ENCODE assay signal across 21 mouse cellular contexts in genomic region chr6:85276571-85276970, GRCm38 (mm10). TPM values are rescaled to one million over a fixed set of nuclear protein-coding genes. Genes with fewer than 3 reads are reported as not detected.
DNase-seq lines count a peak whose midpoint lies in the region; ATAC-seq lines count a peak whose summit lies in the region.
"Had no signal": no experiment of that assay in that cellular context is flagged by ENCODE, and none has a peak within 500 bp of the region (broad histone marks: within the 10 kb centered on the region; RNA-seq: fewer than 3 reads in every experiment).

No protein-coding gene starts in this region.

- peaks cover 6% of the 10 kb centered on the region; the same call in 1 of the 2 replicates for H3K4me1 ChIP-seq in kidney, embryonic 15.5 days
- H3K4me1 ChIP-seq: liver, embryonic 13.5 days; lung, embryonic 15.5 days had no signal

- no peaks in the 10 kb centered on the region for H3K9me3 ChIP-seq in kidney, embryonic 15.5 days (replicated peaks)
- H3K9me3 ChIP-seq: heart, embryonic 13.5 days; limb, embryonic 12.5 days; liver, embryonic 13.5 days; lung, embryonic 15.5 days had no signal

- no peaks in the 10 kb centered on the region for H3K27me3 ChIP-seq in kidney, embryonic 15.5 days
- H3K27me3 ChIP-seq: heart, embryonic 13.5 days; limb, embryonic 12.5 days; liver, embryonic 13.5 days; lung, embryonic 15.5 days had no signal

- no peak for ATAC-seq in kidney, embryonic 15.5 days (replicated peaks; ENCODE audit: low FRiP score)
- ATAC-seq in erythroblast, adult 5-6 weeks (replicated peaks; ENCODE audit: low FRiP score, poor library complexity, severe bottlenecking) = no peak

- H3K4me3 ChIP-seq in kidney, embryonic 15.5 days (replicated peaks) = no peak overlapping the region
- H3K4me3 ChIP-seq: erythroblast, embryonic 14.5 days; heart, embryonic 13.5 days; limb, embryonic 12.5 days; liver, embryonic 13.5 days; lung, embryonic 15.5 days had no signal

- no peak overlapping the region for H3K4me2 ChIP-seq in kidney, embryonic 15.5 days
- H3K4me2 ChIP-seq: heart, embryonic 13.5 days; limb, embryonic 12.5 days; liver, embryonic 13.5 days; lung, embryonic 15.5 days had no signal

- no peaks in the 10 kb centered on the region for H3K36me3 ChIP-seq in kidney, embryonic 15.5 days
- H3K36me3 ChIP-seq: heart, embryonic 13.5 days; limb, embryonic 12.5 days; liver, embryonic 13.5 days; lung, embryonic 15.5 days had no signal

- no peak overlapping the region for H3K9ac ChIP-seq in kidney, embryonic 15.5 days
- H3K9ac ChIP-seq: heart, embryonic 13.5 days; limb, embryonic 12.5 days; liver, embryonic 13.5 days; lung, embryonic 15.5 days had no signal

- no peak for DNase-seq in kidney, adult 11 months
- peak; percentile 86 for DNase-seq in brain, adult 2 months (ENCODE audit: low read depth, low spot score)
- DNase-seq in left cerebral cortex, adult 18-20 months (ENCODE audit: low spot score in 2 of 2) = peak; percentile 54 to 77
- DNase-seq in right cerebral cortex, adult 2 months (ENCODE audit: low spot score in 2 of 2) = peak; percentile 62 to 68
- DNase-seq in thymus, postnatal 4 days = no peak
- DNase-seq in urinary bladder, postnatal 4 days (ENCODE audit: low spot score in 2 of 2) = no peak
- DNase-seq: adrenal gland, postnatal 10 days; B cell, adult 2 months; cerebellum, adult 11-12 months; heart, postnatal 4 days; kidney, adult 9 months; liver, embryonic 13.5 days; midbrain, embryonic 14.5 days; retina, postnatal 1 day; thymus, postnatal 36 days had no signal

- WGBS in kidney, embryonic 15.5 days = 62% methylated on average over 8 of the region's 8 CpGs

- peak overlapping the region; percentile 32; the same call in 1 of the 2 replicates for H3K27ac ChIP-seq in kidney, embryonic 15.5 days
- H3K27ac ChIP-seq: heart, embryonic 13.5 days; limb, embryonic 12.5 days; liver, embryonic 13.5 days; lung, embryonic 15.5 days had no signal

RNA-seq across cellular contexts. Expression of gene Sfxn5, which starts 56.7 kb away (rescaled TPM):
- polyA plus RNA-seq in kidney, embryonic 15.5 days (2015; fragmentation: Nextera tagmentation; extraction: Ambion mirVana) = 12.4 and 12.9 TPM in 2 replicates
- 100 to 1,000 TPM; 163 to 164 TPM for total RNA-seq in left cerebral cortex, adult 18-20 months (2021)
- total RNA-seq in erythroblast, adult 5-6 weeks (2015; ENCODE audit: low replicate concordance) = 0.19 and 0.63 TPM in 2 replicates
- 0.56 and 1.3 TPM in 2 replicates for total RNA-seq in erythroblast, adult 5-6 weeks (2017; ENCODE audit: low replicate concordance)

Comparison
In these comparisons a context has a peak if more than half of its experiments do, and no peak if none do; other contexts are left out.
1. DNase-seq: peak in brain, adult 2 months (single experiment), left cerebral cortex, adult 18-20 months (2 of 2) and right cerebral cortex, adult 2 months (2 of 2); none in kidney, adult 11 months (single experiment), thymus, postnatal 4 days (single experiment) and urinary bladder, postnatal 4 days (0 of 2).
2. RNA of gene Sfxn5, which starts 56.7 kb away (total RNA-seq): 163 to 164 TPM in left cerebral cortex, adult 18-20 months; 0.19 to 1.3 TPM in erythroblast, adult 5-6 weeks; every median in the first group is over 10 times any median in the second.